Mouse (Mus musculus) lung, embryonic 16.5 days (tissue): ENCODE results near the gene Cts8. TPM values are rescaled to one million over a fixed set of nuclear protein-coding genes. Genes with fewer than 3 reads are reported as not detected.

Experiments
- ATAC-seq: fragments of 200-750 bp; cut with Nextera tagmentation; 2 replicates; pipeline ENCODE4 v1.8.0; 2017; ENCODE audit warnings: low read depth, mild to moderate bottlenecking, moderate library complexity
- H3K27ac ChIP-seq: fragments of 300-500 bp; sonication (generic); 2 replicates; pipeline ENCODE4 v1.5.1; 2014; ENCODE audit warnings: mild to moderate bottlenecking, control low read depth, low read length
- H3K27me3 ChIP-seq: fragments of 300-500 bp; sonication (generic); 2 replicates; pipeline ENCODE4 v1.6.1; 2014; ENCODE audit warnings: low read depth, low read length, mixed read lengths; ENCODE audit not compliant: control insufficient read depth, insufficient read depth
- H3K36me3 ChIP-seq: fragments of 300-500 bp; sonication (generic); 2 replicates; pipeline ENCODE4 v1.6.1; 2014; ENCODE audit warnings: low read length; ENCODE audit not compliant: control insufficient read depth, insufficient read depth
- H3K4me1 ChIP-seq: fragments of 300-500 bp; sonication (generic); replicated peaks from 2 replicates; pipeline ENCODE4 v1.6.1; 2014; ENCODE audit warnings: low read length, mixed read lengths; ENCODE audit not compliant: control insufficient read depth, insufficient read depth
- H3K4me2 ChIP-seq: fragments of 300-500 bp; sonication (generic); 2 replicates; pipeline ENCODE4 v1.6.1; 2014; ENCODE audit warnings: low read depth, low read length, control low read depth
- H3K4me3 ChIP-seq: fragments of 300-500 bp; sonication (generic); 2 replicates; pipeline ENCODE4 v1.5.1; 2014; ENCODE audit warnings: mild to moderate bottlenecking, low read length, control low read depth
- H3K9ac ChIP-seq: fragments of 300-500 bp; sonication (generic); 2 replicates; pipeline ENCODE4 v1.6.1; 2014; ENCODE audit warnings: low read length, control low read depth
- H3K9me3 ChIP-seq: fragments of 300-500 bp; sonication (generic); 2 replicates; pipeline ENCODE4 v1.6.1; 2016; ENCODE audit warnings: low read length; ENCODE audit not compliant: control insufficient read depth
- WGBS: fragments of 180-500 bp; shearing (Covaris S2); extraction: QIAGEN DNeasy Blood & Tissue Kit; methylation state at CpG from one replicate; pipeline ENCODE4 v1.1.7; 2014; 5-methylcytosine and 5-hydroxymethylcytosine counted together
- polyA plus RNA-seq: library from polyadenylated mRNA; unstranded; fragments of >200 nt; fragmentation: Nextera tagmentation; extraction: Ambion mirVana; gene quantifications from 2 replicates; pipeline ENCODE4 v1.2.1, GENCODE M21; 2015

Gene Cts8
- polyA plus RNA-seq, result not detected in 2 replicates

GRCm38 (mm10) chr13:61255258-61255657, at the start of gene Cts8:
Gene Cts8 (minus strand): TSS chr13:61255358.
- Histone ChIP-seq H3K27ac (no peak within 1 kb of the TSS), H3K36me3 (no peaks in the 10 kb centered on the region), H3K27me3 (no peaks in the 10 kb centered on the region), H3K4me1 (no peaks in the 10 kb centered on the region), H3K9ac (no peak within 1 kb of the TSS), H3K9me3 (no peaks in the 10 kb centered on the region; the same call in none of the 2 replicates), H3K4me2 (no peak within 1 kb of the TSS), H3K4me3 (no peak within 1 kb of the TSS)
- ATAC-seq, result no peak
- 86% methylated on average over 2 of the region's 2 CpGs for WGBS

- 80% methylated on average over 2 of the region's 2 CpGs for WGBS
- H3K9me3 ChIP-seq, result no peaks in the 10 kb centered on the region; the same call in 1 of the 2 replicates
- H3K4me1 ChIP-seq, result no peaks in the 10 kb centered on the region
- H3K4me2 ChIP-seq, result no peak within 1 kb of the TSS
- no peak within 1 kb of the TSS for H3K9ac ChIP-seq
- H3K27me3 ChIP-seq, result no peaks in the 10 kb centered on the region
- H3K27ac ChIP-seq, result no peak within 1 kb of the TSS
- no peak within 1 kb of the TSS for H3K4me3 ChIP-seq
- H3K36me3 ChIP-seq, result no peaks in the 10 kb centered on the region
- ATAC-seq, result no peak
Measured at GRCm38 (mm10) chr13:61288739-61289138, 33.6 kb upstream of the Cts8 start, which contains the start of gene Gm49398. Gene Gm49398 (minus strand): TSS chr13:61288839.

- no peaks in the 10 kb centered on the region for H3K27me3 ChIP-seq
- no peak overlapping the region for H3K9ac ChIP-seq
- H3K9me3 ChIP-seq, result no peaks in the 10 kb centered on the region
- no peak for ATAC-seq
- no peak overlapping the region for H3K27ac ChIP-seq
- H3K4me3 ChIP-seq, result no peak overlapping the region
- H3K4me1 ChIP-seq, result no peaks in the 10 kb centered on the region
- 54% methylated on average over 13 of the region's 13 CpGs for WGBS
- no peaks in the 10 kb centered on the region for H3K36me3 ChIP-seq
- H3K4me2 ChIP-seq, result no peak overlapping the region
Measured at GRCm38 (mm10) chr13:61241076-61241947, 13.8 kb downstream of the Cts8 start.

- whole genome bisulfite sequencing, result 88% methylated on average over 3 of the region's 3 CpGs
- ATAC-seq, result no peak
- H3K4me1 ChIP-seq, result no peaks in the 10 kb centered on the region
- H3K9me3 ChIP-seq, result no peaks in the 10 kb centered on the region
- H3K4me3 ChIP-seq, result no peak within 1 kb of the TSS
- no peak within 1 kb of the TSS for H3K27ac ChIP-seq
- H3K27me3 ChIP-seq, result no peaks in the 10 kb centered on the region
- H3K4me2 ChIP-seq, result no peak within 1 kb of the TSS
- no peaks in the 10 kb centered on the region for H3K36me3 ChIP-seq
- H3K9ac ChIP-seq, result no peak within 1 kb of the TSS
Measured at GRCm38 (mm10) chr13:61203310-61203709, 51.8 kb downstream of the Cts8 start, which contains the start of gene Cts6. Gene Cts6 (minus strand): TSS chr13:61203410.

Other genes starting within 250 kb of the Cts8 start
- gene Ctsj, start 249.4 kb downstream of the Cts8 start, polyA plus RNA-seq, result not detected in 2 replicates
- not detected in 2 replicates for gene Ctsq, start 214.7 kb downstream of the Cts8 start, polyA plus RNA-seq
- gene Ctsr, start 91.1 kb downstream of the Cts8 start, polyA plus RNA-seq, result not detected in 2 replicates
- gene Cts6, start 51.9 kb downstream of the Cts8 start, polyA plus RNA-seq, result not detected in 2 replicates
- not detected in 2 replicates for gene Gm49398, start 33.5 kb upstream of the Cts8 start, polyA plus RNA-seq
- gene Cts7, start 102.8 kb upstream of the Cts8 start, polyA plus RNA-seq, result not detected in 2 replicates